Mouse (Mus musculus) liver, embryonic 14 days (tissue): ENCODE results near the gene Thumpd3. TPM values are rescaled to one million over a fixed set of nuclear protein-coding genes. Genes with fewer than 3 reads are reported as not detected.

Experiments used
- polyA plus RNA-seq: library from polyadenylated mRNA; depleted of rRNA; stranded (reverse); fragments of >200 nt; gene quantifications from 2 replicates; pipeline ENCODE4 v1.2.3, GENCODE M21; 2012; rRNA removed

Gene Thumpd3
- polyA plus RNA-seq = 18.2 and 23.5 TPM in 2 replicates

DNA sequence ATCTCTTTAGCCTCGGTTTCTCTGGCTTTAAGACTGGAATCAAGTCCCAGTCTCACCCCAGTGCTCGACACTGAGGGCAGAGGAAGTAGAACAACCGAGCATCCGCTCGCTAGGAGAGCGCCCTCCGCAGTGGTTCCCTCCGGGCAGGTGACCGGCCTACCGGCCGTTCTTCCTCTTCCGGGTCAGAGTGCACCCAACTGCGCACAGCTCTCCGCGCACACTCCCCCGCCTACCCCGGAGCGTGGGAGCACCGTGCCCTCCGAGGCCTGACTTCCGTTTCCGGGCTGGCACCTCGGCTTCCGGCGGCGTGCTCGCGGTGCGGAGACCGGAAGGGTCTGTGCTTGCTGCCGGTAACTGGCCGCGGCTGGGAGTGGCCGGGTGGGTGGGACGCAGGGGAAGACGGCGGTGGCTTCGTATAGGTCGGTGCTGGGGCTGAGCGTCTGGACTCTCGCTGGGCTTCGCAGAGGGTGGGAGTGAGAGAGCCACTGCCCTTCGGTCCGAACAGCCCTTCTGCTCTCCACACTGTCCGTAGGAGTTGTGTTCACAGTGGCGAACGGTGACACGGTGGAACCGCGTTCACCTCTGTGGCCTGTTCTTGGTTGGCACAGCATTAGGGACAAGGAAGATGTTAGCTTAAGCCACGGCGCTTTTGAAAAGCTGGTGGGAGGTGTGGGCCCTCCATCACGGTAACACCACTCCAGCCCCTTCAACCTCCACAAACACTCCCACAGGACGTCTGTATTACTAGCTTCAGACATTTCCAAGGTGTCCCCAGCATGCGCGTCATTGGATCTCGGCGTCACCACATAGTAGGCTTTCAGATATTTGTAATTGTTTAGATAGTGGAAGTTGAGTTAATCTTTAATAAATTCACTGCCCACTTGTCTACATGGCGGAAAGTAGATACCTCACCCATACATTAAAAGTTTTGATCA, at the start of gene Thumpd3:
Gene Thumpd3, plus strand, starts transcription at position 185 of the 935 bp plus-strand sequence.

DNA sequence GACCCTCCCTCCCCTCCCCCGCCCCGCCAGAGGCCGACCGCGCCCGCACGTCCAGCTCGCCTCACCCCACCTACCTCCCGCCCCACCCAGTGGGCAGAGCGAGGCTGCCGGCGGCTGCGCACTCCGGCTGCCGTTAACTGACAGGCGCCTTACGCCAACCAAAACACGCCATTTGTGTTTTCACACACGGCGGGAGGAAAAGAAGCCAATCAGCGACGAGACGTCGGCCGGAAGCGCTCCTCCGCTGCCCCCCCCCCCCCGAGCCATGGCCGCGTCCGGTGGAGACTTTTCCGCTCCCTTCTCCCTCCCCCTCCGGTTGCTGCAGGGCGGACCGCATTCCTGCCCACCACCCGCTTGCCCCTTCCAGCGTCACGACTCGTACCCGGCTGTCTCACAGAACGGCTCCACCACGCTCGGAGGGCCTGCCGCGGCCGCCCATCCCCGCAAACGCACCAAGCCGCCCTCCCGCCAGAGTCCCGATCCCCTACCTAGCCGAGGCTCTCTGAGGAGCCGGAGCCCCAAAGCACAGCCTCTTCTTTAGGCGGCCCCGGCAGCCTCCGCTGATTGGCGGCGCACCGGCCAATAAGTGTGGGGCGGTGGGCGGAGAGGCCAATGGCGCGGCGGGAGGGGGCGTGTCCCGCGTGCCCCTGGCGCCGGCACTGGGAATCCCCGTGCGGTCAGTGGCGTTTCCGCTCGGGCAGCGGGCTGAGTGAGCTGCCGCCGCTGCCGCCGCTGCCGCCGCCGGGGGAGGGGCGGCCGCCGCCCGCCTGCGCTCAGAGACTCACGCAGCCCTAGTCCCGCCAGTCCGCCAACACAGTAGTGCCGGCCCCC, 30.9 kb downstream of the Thumpd3 start, which contains the start of gene Setd5:
Gene Setd5, plus strand, starts transcription at position 680 of the 831 bp plus-strand sequence.

Other genes with a start within 250 kb of the Thumpd3 start
- 0.31 and 0.35 TPM in 2 replicates for gene Srgap3, start 99.0 kb upstream of the Thumpd3 start, polyA plus RNA-seq
- 11.2 and 13.9 TPM in 2 replicates for gene Setd5, start 31.1 kb downstream of the Thumpd3 start, polyA plus RNA-seq
- gene Lhfpl4, start 149.2 kb downstream of the Thumpd3 start, polyA plus RNA-seq = 0.02 TPM in 2 replicates
- 10.2 and 11.7 TPM in 2 replicates for gene Mtmr14, start 191.6 kb downstream of the Thumpd3 start, polyA plus RNA-seq
- 0.01 and 0.02 TPM in 2 replicates for gene Cpne9, start 236.1 kb downstream of the Thumpd3 start, polyA plus RNA-seq